Mouse (Mus musculus) C2C12 (cell line): Measurements from ENCODE around the gene Insig2. TPM values are rescaled to one million over a fixed set of nuclear protein-coding genes. Genes with fewer than 3 reads are reported as not detected.

Experiments
- H3K27me3 ChIP-seq: one replicate; pipeline ENCODE4 v1.6.1; 2011; ENCODE audit not compliant: control insufficient read depth, insufficient read depth, insufficient read length
- H3K36me3 ChIP-seq: one replicate; pipeline ENCODE4 v1.6.1; 2011; ENCODE audit not compliant: control insufficient read depth, insufficient read depth
- H3K4me3 ChIP-seq: one replicate; pipeline ENCODE4 v1.5.1; 2011; ENCODE audit warnings: mild to moderate bottlenecking, control low read depth; ENCODE audit not compliant: poor library complexity, insufficient read depth, severe bottlenecking
- H3K79me2 ChIP-seq: one replicate; pipeline ENCODE4 v1.6.1; 2011; ENCODE audit not compliant: control insufficient read depth, insufficient read depth
- H3K79me3 ChIP-seq: one replicate; pipeline ENCODE4 v1.6.1; 2011; ENCODE audit warnings: low read depth, control low read depth
- H3ac ChIP-seq: one replicate; pipeline ENCODE3; 2011; ENCODE audit warnings: low read depth; ENCODE audit not compliant: control insufficient read depth, insufficient read length
- CEBPB ChIP-seq: IDR thresholded peaks from one replicate; pipeline ENCODE4 v1.6.1; 2011; ENCODE audit warnings: low read depth, mild to moderate bottlenecking, control low read depth, moderate library complexity
- CTCF ChIP-seq: IDR thresholded peaks from one replicate; pipeline ENCODE4 v1.5.1; 2011; ENCODE audit not compliant: control insufficient read depth, insufficient read depth, insufficient read length
- FOSL1 ChIP-seq: IDR thresholded peaks from one replicate; pipeline ENCODE4 v1.8.0; 2011; ENCODE audit warnings: mild to moderate bottlenecking, low read length; ENCODE audit not compliant: poor library complexity, insufficient read depth, severe bottlenecking
- MAX ChIP-seq: IDR thresholded peaks from one replicate; pipeline ENCODE4 v1.6.1; 2011; ENCODE audit warnings: mild to moderate bottlenecking, control low read depth
- MYOD1 ChIP-seq: IDR thresholded peaks from one replicate; pipeline ENCODE4 v1.6.1; 2011; ENCODE audit warnings: low read depth; ENCODE audit not compliant: control insufficient read depth, insufficient read length
- MYOG ChIP-seq: IDR thresholded peaks from one replicate; pipeline ENCODE4 v1.6.1; 2011; ENCODE audit not compliant: control insufficient read depth, insufficient read length; ENCODE audit errors: extremely low read depth
- USF1 ChIP-seq: IDR thresholded peaks from one replicate; pipeline ENCODE4 v1.6.1; 2011; ENCODE audit warnings: low read depth, mild to moderate bottlenecking, control low read depth, moderate library complexity
- polyA plus RNA-seq: library from polyadenylated mRNA; unstranded; fragments of >200 nt; fragmentation: generic; extraction: Trizol; gene quantifications from one replicate; pipeline ENCODE4 v1.2.1, GENCODE M21; 2012; ENCODE audit warnings: missing spikeins

Gene Insig2
- polyA plus RNA-seq, 1 experiment: 27.9 TPM

DNA sequence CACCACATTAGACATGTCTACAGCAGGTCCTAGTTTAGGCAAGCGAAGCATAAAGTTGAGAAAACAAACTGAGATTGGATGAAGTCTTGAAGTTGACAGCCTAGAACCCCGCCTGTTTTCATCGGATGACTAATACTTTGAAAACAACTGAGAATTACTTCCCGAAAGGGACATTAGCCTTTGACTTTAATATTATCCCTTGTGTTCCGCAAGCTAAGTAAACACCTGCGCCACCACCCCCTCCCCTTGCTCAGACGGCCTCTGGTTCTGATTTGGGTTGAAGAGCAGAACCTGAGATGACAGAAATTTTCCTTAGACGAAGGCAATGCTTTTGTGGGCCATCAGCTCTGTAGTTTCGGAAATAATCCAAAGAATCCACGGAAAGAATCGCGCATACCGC is 18.2 kb upstream of the Insig2 start:
- Histone ChIP-seq H3K79me2 (no peaks in the 10 kb centered on the region), H3K79me3 (no peaks in the 10 kb centered on the region), H3K4me3 (no peak overlapping the region), H3K36me3 (no peaks in the 10 kb centered on the region), H3ac (no peak overlapping the region), H3K27me3 (no peaks in the 10 kb centered on the region)
- TF ChIP-seq MAX (no peak), CTCF (no peak), FOSL1 (no peak), MYOG (no peak), MYOD1 (no peak), USF1 (no peak), CEBPB (no peak)

DNA sequence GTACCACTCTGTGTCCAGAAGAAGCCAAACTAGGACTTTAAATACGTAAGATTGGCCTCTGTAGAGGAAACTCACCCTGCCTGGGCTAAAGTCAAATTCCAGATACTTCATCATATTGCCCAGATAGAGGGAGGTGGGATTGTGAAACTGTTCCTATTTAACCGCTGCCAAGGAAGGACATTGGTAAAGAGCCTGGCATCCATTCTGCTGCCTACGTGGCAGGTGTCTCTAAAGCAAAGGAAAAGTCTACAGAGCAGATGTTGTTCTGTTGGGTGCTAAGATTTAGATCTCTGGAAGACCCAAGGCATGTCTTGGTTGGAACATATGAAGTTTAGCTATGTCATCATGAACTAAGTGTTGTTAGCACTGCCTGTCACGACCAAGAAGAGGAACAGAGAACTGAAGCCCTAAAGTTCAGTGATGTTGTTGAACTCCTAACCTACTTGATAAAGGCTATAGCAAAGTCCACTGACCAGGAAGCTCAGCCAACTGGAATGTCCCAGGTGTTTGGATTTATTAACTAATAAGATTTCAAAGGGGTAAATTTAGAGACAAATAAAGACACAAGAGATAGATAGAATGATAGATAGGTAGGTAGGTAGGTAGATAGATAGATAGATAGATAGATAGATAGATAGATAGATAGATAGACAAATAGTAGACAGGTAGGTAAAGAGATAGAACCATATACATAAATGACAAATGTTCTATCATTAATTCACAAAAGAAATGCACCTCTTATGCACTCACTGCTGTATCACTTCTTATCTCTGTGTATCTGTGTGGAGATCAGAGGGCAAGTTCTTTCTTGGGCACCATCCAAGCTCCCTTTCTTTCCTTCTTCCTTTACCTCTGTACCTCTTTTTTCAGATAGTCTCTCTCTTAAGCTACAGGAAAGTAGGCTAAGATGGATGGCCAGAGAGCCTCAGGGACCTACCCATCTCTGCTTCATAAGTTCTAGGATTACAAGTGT is 16.8 kb upstream of the Insig2 start:
- no peaks in the 10 kb centered on the region for H3K36me3 ChIP-seq
- H3K79me3 ChIP-seq: no peaks in the 10 kb centered on the region
- H3K4me3 ChIP-seq: no peak overlapping the region
- no peaks in the 10 kb centered on the region for H3K79me2 ChIP-seq
- H3ac ChIP-seq: no peak overlapping the region
- TF ChIP-seq MAX: no peak
- TF ChIP-seq USF1: no peak
- no peak for TF ChIP-seq MYOD1
- TF ChIP-seq FOSL1: no peak
- no peak for TF ChIP-seq CEBPB
- no peak for TF ChIP-seq MYOG
- TF ChIP-seq CTCF: no peak
- H3K27me3 ChIP-seq: no peaks in the 10 kb centered on the region

DNA sequence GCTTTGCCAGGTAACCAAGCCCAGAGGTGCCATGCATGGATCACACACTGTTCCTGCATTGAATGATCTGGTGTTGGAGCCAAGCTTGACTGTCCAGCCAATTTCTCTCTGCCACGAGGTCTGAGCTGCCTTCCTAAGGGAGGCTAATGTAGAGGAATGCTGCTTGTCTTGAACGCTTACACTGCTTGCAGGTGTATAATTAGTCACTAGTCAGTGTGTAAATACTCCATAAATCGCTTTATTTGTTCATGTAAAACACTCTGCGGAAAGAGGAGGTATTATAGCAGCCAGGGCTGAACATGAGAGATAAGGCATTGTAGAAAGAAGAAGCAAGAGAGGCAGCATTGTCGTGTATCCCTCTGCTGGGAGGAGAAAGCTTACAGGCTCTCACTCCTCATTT is 11.6 kb upstream of the Insig2 start:
- no peaks in the 10 kb centered on the region for H3K79me2 ChIP-seq
- TF ChIP-seq CTCF (no peak), MAX (no peak), FOSL1 (no peak), USF1 (no peak), MYOG (no peak), MYOD1 (no peak), CEBPB (no peak)
- no peaks in the 10 kb centered on the region for H3K79me3 ChIP-seq
- H3K4me3 ChIP-seq: no peak overlapping the region
- H3K36me3 ChIP-seq: no peaks in the 10 kb centered on the region
- H3K27me3 ChIP-seq: no peaks in the 10 kb centered on the region
- H3ac ChIP-seq: no peak overlapping the region

DNA sequence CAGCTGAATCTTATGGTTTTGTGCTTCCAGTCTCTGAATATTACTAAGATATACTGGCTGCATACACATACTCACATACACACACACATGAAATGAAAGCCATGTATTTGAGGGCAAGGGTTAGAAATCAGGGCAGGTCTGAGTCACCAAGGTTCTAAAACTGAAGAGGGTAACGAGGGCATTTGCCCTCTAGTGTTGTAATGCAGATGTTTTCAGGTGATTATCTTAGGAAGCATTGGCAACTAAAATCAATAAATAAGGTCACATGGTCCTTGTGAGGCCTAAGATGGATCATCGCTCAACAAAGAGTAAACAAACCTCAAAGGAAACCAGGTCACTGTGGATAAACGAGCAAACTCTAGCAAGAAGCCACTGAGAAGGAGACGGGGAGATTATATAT is 3.4 kb upstream of the Insig2 start:
- Histone ChIP-seq H3K27me3 (no peaks in the 10 kb centered on the region), H3K79me2 (no peaks in the 10 kb centered on the region), H3K4me3 (no peak overlapping the region), H3K36me3 (no peaks in the 10 kb centered on the region), H3ac (no peak overlapping the region), H3K79me3 (no peaks in the 10 kb centered on the region)
- no peak for TF ChIP-seq MAX
- no peak for TF ChIP-seq MYOG
- no peak for TF ChIP-seq CEBPB
- TF ChIP-seq FOSL1: no peak
- TF ChIP-seq MYOD1: no peak

DNA sequence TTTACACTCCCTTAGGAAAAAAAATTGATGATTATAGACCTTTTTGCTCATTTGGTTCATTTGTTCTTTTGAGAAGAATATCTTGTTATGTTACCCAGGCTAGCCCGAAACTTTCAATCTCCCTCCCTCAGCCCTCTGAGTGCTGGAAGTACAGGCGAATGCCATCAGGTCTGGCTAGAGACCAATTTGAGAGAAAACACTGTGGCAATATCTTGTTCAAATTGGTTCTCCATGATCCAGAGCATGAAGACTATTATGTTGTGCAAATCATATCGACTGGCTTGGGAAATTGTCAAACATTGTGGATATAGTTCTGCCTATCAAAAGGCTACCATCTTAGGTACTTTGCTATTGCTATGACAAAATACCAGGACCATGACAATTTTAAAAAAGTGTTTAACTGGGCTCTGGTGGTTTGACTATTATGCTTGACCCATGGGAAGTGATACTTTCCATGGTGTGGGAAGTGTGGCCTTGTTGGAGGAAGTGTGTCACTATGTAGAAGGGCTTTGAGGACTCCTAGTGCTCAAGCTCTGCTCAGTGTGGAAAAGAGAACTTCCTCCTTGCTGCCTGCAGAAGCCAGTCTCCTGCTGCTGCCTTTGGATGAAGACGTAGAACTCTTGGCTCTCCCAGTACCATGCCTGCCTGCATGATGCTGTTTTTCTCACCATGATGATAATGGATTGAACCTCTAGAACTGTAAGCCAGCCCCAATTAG is 1.8 kb upstream of the Insig2 start:
- no peak overlapping the region for H3ac ChIP-seq
- no peak for TF ChIP-seq CTCF
- no peak overlapping the region for H3K4me3 ChIP-seq
- H3K27me3 ChIP-seq: no peaks in the 10 kb centered on the region
- no peaks in the 10 kb centered on the region for H3K79me3 ChIP-seq
- no peaks in the 10 kb centered on the region for H3K36me3 ChIP-seq
- H3K79me2 ChIP-seq: no peaks in the 10 kb centered on the region
